Mouse (Mus musculus) embryonic facial prominence, embryonic 14.5 days (tissue): ENCODE measurements at regions not wholly inside any gene's neighbourhood (a gene's known extent, or its start where the extent isn't known, plus 50 kb on each side); places are given as distances from the start of the nearest gene placed in this dataset.

Experiments
- ATAC-seq: fragments of 200-750 bp; cut with Nextera tagmentation; 2 replicates; pipeline ENCODE4 v1.8.0; 2017; ENCODE audit warnings: low read depth, moderate number of reproducible peaks, moderate TSS enrichment
- DNase-seq: peaks from one replicate; pipeline ENCODE4 v3.0.0-alpha.2; 2015; ENCODE audit warnings: low spot score
- H3K27ac ChIP-seq: fragments of 300-500 bp; sonication (generic); replicated peaks from 2 replicates; pipeline ENCODE4 v1.5.1; 2014; ENCODE audit warnings: low read depth, mild to moderate bottlenecking, low read length, moderate library complexity
- H3K27me3 ChIP-seq: fragments of 300-500 bp; sonication (generic); replicated peaks from 2 replicates; pipeline ENCODE4 v1.6.1; 2014; ENCODE audit warnings: low read length; ENCODE audit not compliant: control insufficient read depth, insufficient read depth
- H3K36me3 ChIP-seq: fragments of 300-500 bp; sonication (generic); 2 replicates; pipeline ENCODE4 v1.6.1; 2014; ENCODE audit warnings: low read length, mixed read lengths; ENCODE audit not compliant: control insufficient read depth, insufficient read depth
- H3K4me1 ChIP-seq: fragments of 300-500 bp; sonication (generic); 2 replicates; pipeline ENCODE4 v1.6.1; 2014; ENCODE audit warnings: antibody characterized with exemption, low read length; ENCODE audit not compliant: control insufficient read depth, insufficient read depth
- H3K4me2 ChIP-seq: fragments of 300-500 bp; sonication (generic); 2 replicates; pipeline ENCODE4 v1.6.1; 2014; ENCODE audit warnings: low read depth, mild to moderate bottlenecking, low read length, moderate library complexity, mixed read lengths
- H3K4me3 ChIP-seq: fragments of 300-500 bp; sonication (generic); 2 replicates; pipeline ENCODE4 v1.5.1; 2014; ENCODE audit warnings: low read depth, mild to moderate bottlenecking, low read length
- H3K9ac ChIP-seq: fragments of 300-500 bp; sonication (generic); 2 replicates; pipeline ENCODE4 v1.6.1; 2014; ENCODE audit warnings: low read depth, mild to moderate bottlenecking, low read length, moderate library complexity, mixed read lengths
- H3K9me3 ChIP-seq: fragments of 300-500 bp; sonication (generic); 2 replicates; pipeline ENCODE4 v1.6.1; 2016; ENCODE audit warnings: low read length; ENCODE audit not compliant: control insufficient read depth
- WGBS: fragments of 180-500 bp; shearing (Covaris S2); extraction: QIAGEN DNeasy Blood & Tissue Kit; methylation state at CpG from one replicate; pipeline ENCODE4 v1.1.7; 2014; 5-methylcytosine and 5-hydroxymethylcytosine counted together

- ATAC-seq (no peak), DNase-seq (no peak)
- H3K4me3 ChIP-seq = no peak overlapping the region
- H3K9me3 ChIP-seq = no peaks in the 10 kb centered on the region
- WGBS = 79% methylated on average over 2 of the region's 2 CpGs
- no peak overlapping the region for H3K27ac ChIP-seq
- H3K36me3 ChIP-seq = no peaks in the 10 kb centered on the region
- no peaks in the 10 kb centered on the region for H3K27me3 ChIP-seq
- no peak overlapping the region for H3K4me2 ChIP-seq
- H3K9ac ChIP-seq = no peak overlapping the region
- peaks cover 8% of the 10 kb centered on the region for H3K4me1 ChIP-seq
Observed at GRCm38 (mm10) chr4:10703212-10703611, 171.1 kb upstream of the 2610301B20Rik start.

- Histone ChIP-seq H3K9me3 (no peaks in the 10 kb centered on the region), H3K4me2 (no peak overlapping the region), H3K4me3 (no peak overlapping the region), H3K27ac (no peak overlapping the region), H3K36me3 (no peaks in the 10 kb centered on the region), H3K4me1 (peaks cover 8% of the 10 kb centered on the region), H3K9ac (no peak overlapping the region), H3K27me3 (no peaks in the 10 kb centered on the region)
- DNase-seq (no peak), ATAC-seq (no peak)
- 64% methylated on average over 7 of the region's 7 CpGs for WGBS
Observed at GRCm38 (mm10) chr4:10707016-10707657, 167.2 kb upstream of the 2610301B20Rik start.

- no peak for ATAC-seq
- no peak overlapping the region for H3K4me2 ChIP-seq
- peaks cover 8% of the 10 kb centered on the region for H3K4me1 ChIP-seq
- H3K9ac ChIP-seq = no peak overlapping the region
- WGBS = 20% methylated on average over 2 of the region's 2 CpGs
- no peak overlapping the region for H3K4me3 ChIP-seq
- DNase-seq = peak; percentile 88
- H3K27ac ChIP-seq = peak overlapping the region; percentile 28; the same call in 1 of the 2 replicates
- H3K27me3 ChIP-seq = no peaks in the 10 kb centered on the region
- H3K9me3 ChIP-seq = no peaks in the 10 kb centered on the region
- no peaks in the 10 kb centered on the region for H3K36me3 ChIP-seq
Observed at GRCm38 (mm10) chr4:10707658-10708056, 166.6 kb upstream of the 2610301B20Rik start.

GRCm38 (mm10) chr4:10711939-10712533 lies 162.3 kb upstream of the 2610301B20Rik start:
- no peaks in the 10 kb centered on the region for H3K36me3 ChIP-seq
- H3K9ac ChIP-seq = no peak overlapping the region
- WGBS = 69% methylated on average over 11 of the region's 11 CpGs
- no peaks in the 10 kb centered on the region for H3K27me3 ChIP-seq
- ATAC-seq (no peak), DNase-seq (no peak)
- no peak overlapping the region for H3K4me2 ChIP-seq
- H3K27ac ChIP-seq = no peak overlapping the region
- peaks cover 4% of the 10 kb centered on the region for H3K4me1 ChIP-seq
- no peak overlapping the region for H3K4me3 ChIP-seq
- H3K9me3 ChIP-seq = no peaks in the 10 kb centered on the region

GRCm38 (mm10) chr4:10723341-10723740 lies 151.0 kb upstream of the 2610301B20Rik start:
- H3K27me3 ChIP-seq = no peaks in the 10 kb centered on the region
- no peak overlapping the region for H3K4me3 ChIP-seq
- 85% methylated on average over 4 of the region's 4 CpGs for WGBS
- no peak overlapping the region for H3K9ac ChIP-seq
- ATAC-seq = no peak
- no peak overlapping the region for H3K4me2 ChIP-seq
- H3K4me1 ChIP-seq = no peaks in the 10 kb centered on the region
- DNase-seq = no peak
- H3K27ac ChIP-seq = no peak overlapping the region
- H3K36me3 ChIP-seq = no peaks in the 10 kb centered on the region
- no peaks in the 10 kb centered on the region for H3K9me3 ChIP-seq

GRCm38 (mm10) chr4:10727894-10728293 lies 146.4 kb upstream of the 2610301B20Rik start:
- no peaks in the 10 kb centered on the region for H3K4me1 ChIP-seq
- H3K4me2 ChIP-seq = no peak overlapping the region
- ATAC-seq (peak; percentile 44; the same call in 1 of the 2 replicates), DNase-seq (peak; percentile 64)
- no peak overlapping the region for H3K4me3 ChIP-seq
- no peak overlapping the region for H3K27ac ChIP-seq
- WGBS = 63% methylated on average over 3 of the region's 3 CpGs
- H3K27me3 ChIP-seq = no peaks in the 10 kb centered on the region
- H3K36me3 ChIP-seq = no peaks in the 10 kb centered on the region
- H3K9ac ChIP-seq = no peak overlapping the region
- no peaks in the 10 kb centered on the region for H3K9me3 ChIP-seq

- WGBS = 67% methylated on average over 3 of the region's 3 CpGs
- H3K27ac ChIP-seq = no peak overlapping the region
Observed at GRCm38 (mm10) chr4:10745207-10745606, 129.1 kb upstream of the 2610301B20Rik start.

GRCm38 (mm10) chr4:10748816-10749215 lies 125.5 kb upstream of the 2610301B20Rik start:
- H3K36me3 ChIP-seq = no peaks in the 10 kb centered on the region
- DNase-seq (no peak), ATAC-seq (no peak)
- H3K9ac ChIP-seq = no peak overlapping the region
- no peak overlapping the region for H3K27ac ChIP-seq
- H3K4me2 ChIP-seq = no peak overlapping the region
- WGBS = 93% methylated on average over 8 of the region's 8 CpGs
- no peak overlapping the region for H3K4me3 ChIP-seq
- H3K4me1 ChIP-seq = no peaks in the 10 kb centered on the region
- no peaks in the 10 kb centered on the region for H3K27me3 ChIP-seq
- H3K9me3 ChIP-seq = no peaks in the 10 kb centered on the region

More at GRCm38 (mm10) chr4:10745207-10745606, 129.1 kb upstream of the 2610301B20Rik start:
- Histone ChIP-seq H3K9me3 (no peaks in the 10 kb centered on the region), H3K27me3 (no peaks in the 10 kb centered on the region), H3K36me3 (no peaks in the 10 kb centered on the region), H3K9ac (no peak overlapping the region), H3K4me3 (no peak overlapping the region), H3K4me2 (no peak overlapping the region), H3K4me1 (no peaks in the 10 kb centered on the region)
- ATAC-seq (no peak), DNase-seq (no peak)
